Mouse (Mus musculus) embryonic facial prominence, embryonic 11.5 days (tissue): ENCODE data around the gene Hcrt. TPM values are rescaled to one million over a fixed set of nuclear protein-coding genes. Genes with fewer than 3 reads are reported as not detected.

Experiments
- ATAC-seq: fragments of 200-750 bp; cut with Nextera tagmentation; replicated peaks from 2 replicates; pipeline ENCODE4 v1.8.0; 2017; ENCODE audit warnings: low read depth; ENCODE audit not compliant: insufficient number of reproducible peaks, low FRiP score, low TSS enrichment
- DNase-seq: peaks from one replicate; pipeline ENCODE4 v3.0.0-alpha.2; 2015; ENCODE audit warnings: low spot score
- H3K27ac ChIP-seq: fragments of 300-500 bp; sonication (generic); replicated peaks from 2 replicates; pipeline ENCODE4 v1.5.1; 2014; ENCODE audit warnings: mild to moderate bottlenecking, low read depth, low read length, control low read depth
- H3K27me3 ChIP-seq: fragments of 300-500 bp; sonication (generic); 2 replicates; pipeline ENCODE4 v1.6.1; 2014; ENCODE audit warnings: mild to moderate bottlenecking, low read length, moderate library complexity, mixed read lengths; ENCODE audit not compliant: control insufficient read depth, insufficient read depth
- H3K36me3 ChIP-seq: fragments of 300-500 bp; sonication (generic); replicated peaks from 2 replicates; pipeline ENCODE4 v1.6.1; 2014; ENCODE audit warnings: low read depth, mild to moderate bottlenecking, low read length, moderate library complexity, mixed read lengths; ENCODE audit not compliant: control insufficient read depth, insufficient read depth
- H3K4me1 ChIP-seq: fragments of 300-500 bp; sonication (generic); 2 replicates; pipeline ENCODE4 v1.6.1; 2014; ENCODE audit warnings: low read length, mixed read lengths; ENCODE audit not compliant: control insufficient read depth, insufficient read depth
- H3K4me2 ChIP-seq: fragments of 300-500 bp; sonication (generic); 2 replicates; pipeline ENCODE4 v1.6.1; 2014; ENCODE audit warnings: low read depth, mild to moderate bottlenecking, control low read depth, low read length, moderate library complexity
- H3K4me3 ChIP-seq: fragments of 300-500 bp; sonication (generic); 2 replicates; pipeline ENCODE4 v1.5.1; 2014; ENCODE audit warnings: low read depth, low read length, control low read depth
- H3K9ac ChIP-seq: fragments of 300-500 bp; sonication (generic); replicated peaks from 2 replicates; pipeline ENCODE4 v1.6.1; 2014; ENCODE audit warnings: mild to moderate bottlenecking, control low read depth, low read length
- H3K9me3 ChIP-seq: fragments of 300-500 bp; sonication (generic); replicated peaks from 2 replicates; pipeline ENCODE4 v1.6.1; 2016; ENCODE audit warnings: mild to moderate bottlenecking, low read length, inconsistent platforms, mixed read lengths; ENCODE audit not compliant: control insufficient read depth
- WGBS: fragments of 180-500 bp; shearing (Covaris S2); extraction: QIAGEN DNeasy Blood & Tissue Kit; methylation state at CpG from one replicate; pipeline ENCODE4 v1.1.7; 2014; 5-methylcytosine and 5-hydroxymethylcytosine counted together
- polyA plus RNA-seq: library from polyadenylated mRNA; unstranded; fragments of >200 nt; fragmentation: Nextera tagmentation; extraction: Ambion mirVana; gene quantifications from 2 replicates; pipeline ENCODE4 v1.2.1, GENCODE M21; 2014

Hcrt gene
- polyA plus RNA-seq, 1 experiment from 2014 or later, result not detected

GRCm38 (mm10) chr11:100752294-100752693 is 10.4 kb downstream of the Hcrt start:
- Histone ChIP-seq H3K9me3 (no peaks in the 10 kb centered on the region), H3K9ac (no peak overlapping the region), H3K4me3 (no peak overlapping the region), H3K4me1 (no peaks in the 10 kb centered on the region), H3K27ac (no peak overlapping the region), H3K27me3 (no peaks in the 10 kb centered on the region), H3K36me3 (no peaks in the 10 kb centered on the region), H3K4me2 (no peak overlapping the region)
- 38% methylated on average over 10 of the region's 10 CpGs for WGBS
- ATAC-seq (no peak), DNase-seq (no peak)

- Histone ChIP-seq H3K4me3 (no peak overlapping the region), H3K27ac (no peak overlapping the region), H3K9me3 (no peaks in the 10 kb centered on the region), H3K36me3 (no peaks in the 10 kb centered on the region), H3K27me3 (no peaks in the 10 kb centered on the region), H3K4me1 (no peaks in the 10 kb centered on the region), H3K4me2 (no peak overlapping the region), H3K9ac (no peak overlapping the region)
- DNase-seq (no peak), ATAC-seq (no peak)
- WGBS, result 90% methylated on average over 16 of the region's 16 CpGs
Measured at GRCm38 (mm10) chr11:100750127-100750526, 12.6 kb downstream of the Hcrt start.

GRCm38 (mm10) chr11:100749469-100749868 is 13.3 kb downstream of the Hcrt start:
- ATAC-seq, result no peak
- WGBS, result 50% methylated on average over 25 of the region's 25 CpGs

GRCm38 (mm10) chr11:100748620-100749019 is 14.1 kb downstream of the Hcrt start:
- no peak overlapping the region for H3K4me3 ChIP-seq
- DNase-seq (no peak), ATAC-seq (no peak)
- no peak overlapping the region for H3K27ac ChIP-seq
- no peak overlapping the region for H3K9ac ChIP-seq
- no peaks in the 10 kb centered on the region for H3K4me1 ChIP-seq
- no peak overlapping the region for H3K4me2 ChIP-seq
- 72% methylated on average over 4 of the region's 4 CpGs for WGBS
- H3K9me3 ChIP-seq, result no peaks in the 10 kb centered on the region
- H3K36me3 ChIP-seq, result no peaks in the 10 kb centered on the region
- no peaks in the 10 kb centered on the region for H3K27me3 ChIP-seq

More at GRCm38 (mm10) chr11:100749469-100749868, 13.3 kb downstream of the Hcrt start:
- no peak overlapping the region for H3K4me2 ChIP-seq
- no peaks in the 10 kb centered on the region for H3K9me3 ChIP-seq
- H3K4me3 ChIP-seq, result no peak overlapping the region
- no peak for DNase-seq
- H3K36me3 ChIP-seq, result no peaks in the 10 kb centered on the region
- H3K9ac ChIP-seq, result no peak overlapping the region
- H3K27me3 ChIP-seq, result no peaks in the 10 kb centered on the region
- no peak overlapping the region for H3K27ac ChIP-seq
- H3K4me1 ChIP-seq, result no peaks in the 10 kb centered on the region

GRCm38 (mm10) chr11:100747114-100747513 is 15.6 kb downstream of the Hcrt start:
- ATAC-seq, result no peak
- H3K27ac ChIP-seq, result no peak overlapping the region
- WGBS, result 72% methylated on average over 5 of the region's 5 CpGs

GRCm38 (mm10) chr11:100746546-100746945 is 16.2 kb downstream of the Hcrt start:
- Histone ChIP-seq H3K9me3 (no peaks in the 10 kb centered on the region), H3K4me3 (no peak overlapping the region), H3K4me2 (no peak overlapping the region), H3K27ac (no peak overlapping the region), H3K27me3 (no peaks in the 10 kb centered on the region), H3K36me3 (no peaks in the 10 kb centered on the region), H3K4me1 (no peaks in the 10 kb centered on the region), H3K9ac (no peak overlapping the region)
- no peak for ATAC-seq
- DNase-seq, result no peak
- 74% methylated on average over 10 of the region's 10 CpGs for WGBS

More at GRCm38 (mm10) chr11:100747114-100747513, 15.6 kb downstream of the Hcrt start:
- H3K4me1 ChIP-seq, result no peaks in the 10 kb centered on the region
- no peak overlapping the region for H3K4me2 ChIP-seq
- no peaks in the 10 kb centered on the region for H3K9me3 ChIP-seq
- no peaks in the 10 kb centered on the region for H3K36me3 ChIP-seq
- no peak for DNase-seq
- H3K27me3 ChIP-seq, result no peaks in the 10 kb centered on the region
- H3K9ac ChIP-seq, result no peak overlapping the region
- no peak overlapping the region for H3K4me3 ChIP-seq

- H3K27ac ChIP-seq, result no peak overlapping the region
- no peak overlapping the region for H3K9ac ChIP-seq
- no peak overlapping the region for H3K4me3 ChIP-seq
- no peak for ATAC-seq
- no peaks in the 10 kb centered on the region for H3K27me3 ChIP-seq
- H3K4me1 ChIP-seq, result no peaks in the 10 kb centered on the region
- WGBS, result 14% methylated on average over 6 of the region's 6 CpGs
- no peaks in the 10 kb centered on the region for H3K36me3 ChIP-seq
- DNase-seq, result peak; percentile 71
- no peaks in the 10 kb centered on the region for H3K9me3 ChIP-seq
- H3K4me2 ChIP-seq, result no peak overlapping the region
Measured at GRCm38 (mm10) chr11:100745085-100745484, 17.6 kb downstream of the Hcrt start.

GRCm38 (mm10) chr11:100741348-100741747 is 21.4 kb downstream of the Hcrt start:
- ATAC-seq (no peak), DNase-seq (no peak)
- no peak overlapping the region for H3K4me3 ChIP-seq
- no peak overlapping the region for H3K4me2 ChIP-seq
- no peaks in the 10 kb centered on the region for H3K9me3 ChIP-seq
- no peaks in the 10 kb centered on the region for H3K27me3 ChIP-seq
- H3K9ac ChIP-seq, result no peak overlapping the region
- WGBS, result 63% methylated on average over 6 of the region's 6 CpGs
- no peaks in the 10 kb centered on the region for H3K4me1 ChIP-seq
- no peaks in the 10 kb centered on the region for H3K36me3 ChIP-seq
- H3K27ac ChIP-seq, result no peak overlapping the region
